Mouse (Mus musculus): ENCODE results near the gene Hey2. TPM values are rescaled to one million over a fixed set of nuclear protein-coding genes. Genes with fewer than 3 reads are reported as not detected.

Hey2 gene
- polyA plus RNA-seq, 1 experiment = 0.06 TPM

- Histone ChIP-seq H3ac (ENCODE audit: control insufficient read depth, insufficient read length, low read depth) (no peak overlapping the region), H3K4me3 (ENCODE audit: insufficient read depth, poor library complexity, severe bottlenecking) (no peak overlapping the region), H3K27me3 (ENCODE audit: control insufficient read depth, insufficient read depth, insufficient read length) (peaks cover 9% of the 10 kb centered on the region), H3K36me3 (ENCODE audit: control insufficient read depth, insufficient read depth) (no peaks in the 10 kb centered on the region), H3K79me2 (ENCODE audit: control insufficient read depth, insufficient read depth) (no peaks in the 10 kb centered on the region), H3K79me3 (ENCODE audit: low read depth) (no peaks in the 10 kb centered on the region)
- TF ChIP-seq MYOD1 (IDR thresholded peaks at IDR 0.05; ENCODE audit: control insufficient read depth, insufficient read length, low read depth) (no peak), CEBPB (IDR thresholded peaks at IDR 0.05; ENCODE audit: low read depth) (no peak), CTCF (IDR thresholded peaks at IDR 0.05; ENCODE audit: control insufficient read depth, insufficient read depth, insufficient read length) (no peak), FOSL1 (IDR thresholded peaks at IDR 0.05; ENCODE audit: insufficient read depth, low read length, poor library complexity, severe bottlenecking) (no peak), MAX (IDR thresholded peaks at IDR 0.05) (no peak), USF1 (IDR thresholded peaks at IDR 0.05; ENCODE audit: low read depth) (no peak), MYOG (IDR thresholded peaks at IDR 0.05; ENCODE audit: control insufficient read depth, extremely low read depth, insufficient read length) (no peak)
Measured at GRCm38 (mm10) chr10:30844191-30845010, 1.8 kb upstream of the Hey2 start.

- Histone ChIP-seq H3ac (ENCODE audit: control insufficient read depth, insufficient read length, low read depth) (no peak overlapping the region), H3K79me2 (ENCODE audit: control insufficient read depth, insufficient read depth) (no peaks in the 10 kb centered on the region), H3K79me3 (ENCODE audit: low read depth) (no peaks in the 10 kb centered on the region), H3K36me3 (ENCODE audit: control insufficient read depth, insufficient read depth) (no peaks in the 10 kb centered on the region), H3K4me3 (ENCODE audit: insufficient read depth, poor library complexity, severe bottlenecking) (no peak overlapping the region), H3K27me3 (ENCODE audit: control insufficient read depth, insufficient read depth, insufficient read length) (peaks cover 9% of the 10 kb centered on the region)
- TF ChIP-seq CTCF (IDR thresholded peaks at IDR 0.05; ENCODE audit: control insufficient read depth, insufficient read depth, insufficient read length) (no peak), MYOD1 (IDR thresholded peaks at IDR 0.05; ENCODE audit: control insufficient read depth, insufficient read length, low read depth) (no peak), MAX (IDR thresholded peaks at IDR 0.05) (no peak), FOSL1 (IDR thresholded peaks at IDR 0.05; ENCODE audit: insufficient read depth, low read length, poor library complexity, severe bottlenecking) (no peak), CEBPB (IDR thresholded peaks at IDR 0.05; ENCODE audit: low read depth) (no peak), USF1 (IDR thresholded peaks at IDR 0.05; ENCODE audit: low read depth) (no peak), MYOG (IDR thresholded peaks at IDR 0.05; ENCODE audit: control insufficient read depth, extremely low read depth, insufficient read length) (no peak)
Measured at GRCm38 (mm10) chr10:30843438-30844190, 1.0 kb upstream of the Hey2 start.

- Histone ChIP-seq H3K4me3 (ENCODE audit: insufficient read depth, poor library complexity, severe bottlenecking) (no peak overlapping the region), H3K79me2 (ENCODE audit: control insufficient read depth, insufficient read depth) (no peaks in the 10 kb centered on the region), H3K36me3 (ENCODE audit: control insufficient read depth, insufficient read depth) (no peaks in the 10 kb centered on the region), H3ac (ENCODE audit: control insufficient read depth, insufficient read length, low read depth) (peak overlapping the region; percentile 47), H3K79me3 (ENCODE audit: low read depth) (no peaks in the 10 kb centered on the region), H3K27me3 (ENCODE audit: control insufficient read depth, insufficient read depth, insufficient read length) (peaks cover 9% of the 10 kb centered on the region)
- TF ChIP-seq FOSL1 (IDR thresholded peaks at IDR 0.05; ENCODE audit: insufficient read depth, low read length, poor library complexity, severe bottlenecking) = no peak
- no peak for TF ChIP-seq CTCF (IDR thresholded peaks at IDR 0.05; ENCODE audit: control insufficient read depth, insufficient read depth, insufficient read length)
- no peak for TF ChIP-seq USF1 (IDR thresholded peaks at IDR 0.05; ENCODE audit: low read depth)
- TF ChIP-seq MYOG (IDR thresholded peaks at IDR 0.05; ENCODE audit: control insufficient read depth, extremely low read depth, insufficient read length) = no peak
- TF ChIP-seq MAX (IDR thresholded peaks at IDR 0.05) = no peak
- TF ChIP-seq CEBPB (IDR thresholded peaks at IDR 0.05; ENCODE audit: low read depth) = no peak
- TF ChIP-seq MYOD1 (IDR thresholded peaks at IDR 0.05; ENCODE audit: control insufficient read depth, insufficient read length, low read depth) = no peak
Measured at GRCm38 (mm10) chr10:30842228-30842627, 373 bp downstream of the Hey2 start.

- Histone ChIP-seq H3K36me3 (ENCODE audit: control insufficient read depth, insufficient read depth) (no peaks in the 10 kb centered on the region), H3K79me3 (ENCODE audit: low read depth) (no peaks in the 10 kb centered on the region), H3K27me3 (ENCODE audit: control insufficient read depth, insufficient read depth, insufficient read length) (peaks cover 9% of the 10 kb centered on the region), H3K79me2 (ENCODE audit: control insufficient read depth, insufficient read depth) (no peaks in the 10 kb centered on the region), H3K4me3 (ENCODE audit: insufficient read depth, poor library complexity, severe bottlenecking) (no peak overlapping the region), H3ac (ENCODE audit: control insufficient read depth, insufficient read length, low read depth) (no peak overlapping the region)
- TF ChIP-seq FOSL1 (IDR thresholded peaks at IDR 0.05; ENCODE audit: insufficient read depth, low read length, poor library complexity, severe bottlenecking) (no peak), CTCF (IDR thresholded peaks at IDR 0.05; ENCODE audit: control insufficient read depth, insufficient read depth, insufficient read length) (no peak), MYOD1 (IDR thresholded peaks at IDR 0.05; ENCODE audit: control insufficient read depth, insufficient read length, low read depth) (no peak)
Measured at GRCm38 (mm10) chr10:30840824-30841223, 1.8 kb downstream of the Hey2 start.

- Histone ChIP-seq H3K27me3 (ENCODE audit: control insufficient read depth, insufficient read depth, insufficient read length) (peaks cover 3% of the 10 kb centered on the region), H3ac (ENCODE audit: control insufficient read depth, insufficient read length, low read depth) (no peak overlapping the region), H3K4me3 (ENCODE audit: insufficient read depth, poor library complexity, severe bottlenecking) (no peak overlapping the region), H3K36me3 (ENCODE audit: control insufficient read depth, insufficient read depth) (no peaks in the 10 kb centered on the region), H3K79me3 (ENCODE audit: low read depth) (no peaks in the 10 kb centered on the region), H3K79me2 (ENCODE audit: control insufficient read depth, insufficient read depth) (no peaks in the 10 kb centered on the region)
- TF ChIP-seq MAX (IDR thresholded peaks at IDR 0.05) (no peak), CEBPB (IDR thresholded peaks at IDR 0.05; ENCODE audit: low read depth) (no peak), MYOG (IDR thresholded peaks at IDR 0.05; ENCODE audit: control insufficient read depth, extremely low read depth, insufficient read length) (no peak), FOSL1 (IDR thresholded peaks at IDR 0.05; ENCODE audit: insufficient read depth, low read length, poor library complexity, severe bottlenecking) (no peak)
Measured at GRCm38 (mm10) chr10:30838188-30838587, 4.4 kb downstream of the Hey2 start.

Data from C2C12 (cell line).